Mouse (Mus musculus): ENCODE data around the gene C2cd4b. TPM values are rescaled to one million over a fixed set of nuclear protein-coding genes. Genes with fewer than 3 reads are reported as not detected.

C2cd4b gene
- polyA plus RNA-seq, 1 experiment from 2014 or later: not detected

DNA sequence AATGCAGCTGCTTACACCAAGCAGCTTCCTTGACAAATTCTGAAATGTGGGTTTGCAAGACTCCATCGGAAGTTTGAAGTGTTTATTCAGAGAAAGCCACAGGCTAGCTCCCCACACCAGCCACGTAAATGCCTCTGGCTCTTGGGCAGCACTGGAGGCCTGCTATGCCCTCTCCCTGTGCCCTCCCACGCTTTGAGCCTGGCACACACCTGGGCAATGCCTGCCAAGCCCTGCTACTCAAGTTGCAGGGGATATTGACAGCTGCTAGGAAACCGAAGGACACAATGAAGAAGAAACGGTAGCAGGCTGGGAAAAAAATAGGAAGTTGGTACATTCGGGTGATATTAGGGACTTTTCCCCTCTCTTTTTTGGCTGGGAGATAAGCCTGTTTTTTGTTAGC lies 15.0 kb downstream of the C2cd4b start:
- no peak for ATAC-seq (ENCODE audit: insufficient read depth)
- Histone ChIP-seq H3K27me3 (no peaks in the 10 kb centered on the region), H3K36me3 (replicated peaks) (no peaks in the 10 kb centered on the region), H3K4me2 (no peak overlapping the region), H3K9me3 (replicated peaks) (no peaks in the 10 kb centered on the region), H3K9ac (no peak overlapping the region), H3K4me3 (replicated peaks) (no peak overlapping the region), H3K27ac (replicated peaks) (no peak overlapping the region), H3K4me1 (replicated peaks) (no peaks in the 10 kb centered on the region)
- WGBS (ENCODE audit: insufficient replicate concordance): 33% methylated on average over 6 of the region's 6 CpGs

DNA sequence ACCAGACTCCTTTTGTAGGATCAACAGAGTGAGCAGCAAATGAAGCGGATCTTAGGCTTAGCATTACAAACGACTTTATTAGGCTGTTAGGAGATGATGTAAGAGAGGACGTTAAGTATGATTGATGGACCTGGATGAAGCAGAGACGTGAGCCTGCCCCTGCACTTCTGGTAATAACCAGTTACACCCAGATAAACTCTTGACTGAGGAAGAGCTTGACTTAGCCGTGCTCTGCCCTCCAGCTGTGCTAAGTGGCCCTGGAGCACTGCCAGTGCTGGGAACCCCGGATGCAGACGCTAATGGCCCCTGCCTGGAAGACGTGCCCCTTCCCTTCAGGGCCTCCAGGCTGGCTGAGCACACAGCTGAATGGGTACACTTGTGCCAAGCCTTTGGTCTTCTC lies 19.3 kb downstream of the C2cd4b start:
- ATAC-seq (ENCODE audit: insufficient read depth): no peak
- Histone ChIP-seq H3K36me3 (replicated peaks) (no peaks in the 10 kb centered on the region), H3K4me3 (replicated peaks) (no peak overlapping the region), H3K9ac (no peak overlapping the region), H3K4me2 (no peak overlapping the region), H3K9me3 (replicated peaks) (no peaks in the 10 kb centered on the region), H3K27me3 (peaks cover 4% of the 10 kb centered on the region; the same call in 1 of the 2 replicates), H3K27ac (replicated peaks) (no peak overlapping the region), H3K4me1 (replicated peaks) (no peaks in the 10 kb centered on the region)
- 34% methylated on average over 8 of the region's 8 CpGs for WGBS (ENCODE audit: insufficient replicate concordance)

- Histone ChIP-seq H3K4me1 (replicated peaks) (no peaks in the 10 kb centered on the region), H3K27me3 (peaks cover 4% of the 10 kb centered on the region; the same call in 1 of the 2 replicates), H3K4me3 (replicated peaks) (no peak overlapping the region), H3K4me2 (no peak overlapping the region), H3K9me3 (replicated peaks) (no peaks in the 10 kb centered on the region), H3K9ac (no peak overlapping the region), H3K27ac (replicated peaks) (no peak overlapping the region), H3K36me3 (replicated peaks) (no peaks in the 10 kb centered on the region)
- no peak for ATAC-seq (ENCODE audit: insufficient read depth)
- WGBS (ENCODE audit: insufficient replicate concordance): 60% methylated on average over 6 of the region's 6 CpGs
Observed at GRCm38 (mm10) chr9:67782786-67783185, 23.5 kb downstream of the C2cd4b start.

DNA sequence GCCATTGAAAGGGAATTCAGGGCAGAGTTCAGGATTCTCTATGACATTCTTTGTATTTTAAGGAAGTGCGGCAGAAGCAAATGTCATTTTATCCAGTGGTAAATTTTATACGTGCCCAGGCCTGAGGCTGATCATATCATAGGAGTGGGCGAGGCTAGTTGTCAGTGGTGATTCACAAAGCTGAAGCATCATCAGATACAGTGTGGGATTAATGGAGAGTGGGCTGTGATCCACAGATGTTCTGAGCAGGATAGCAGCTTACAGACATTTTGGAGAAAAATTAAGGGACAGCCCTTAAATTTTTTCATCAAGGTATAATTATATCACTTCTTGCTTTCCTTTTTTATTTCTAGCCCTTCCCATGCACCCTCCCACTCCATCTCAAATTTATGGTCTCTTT lies 24.2 kb downstream of the C2cd4b start:
- Histone ChIP-seq H3K4me1 (replicated peaks) (no peaks in the 10 kb centered on the region), H3K4me2 (no peak overlapping the region), H3K36me3 (replicated peaks) (no peaks in the 10 kb centered on the region), H3K27ac (replicated peaks) (no peak overlapping the region), H3K9me3 (replicated peaks) (no peaks in the 10 kb centered on the region), H3K9ac (no peak overlapping the region), H3K4me3 (replicated peaks) (no peak overlapping the region), H3K27me3 (peaks cover 4% of the 10 kb centered on the region; the same call in 1 of the 2 replicates)
- no peak for ATAC-seq (ENCODE audit: insufficient read depth)
- 71% methylated on average over 3 of the region's 3 CpGs for WGBS (ENCODE audit: insufficient replicate concordance)

DNA sequence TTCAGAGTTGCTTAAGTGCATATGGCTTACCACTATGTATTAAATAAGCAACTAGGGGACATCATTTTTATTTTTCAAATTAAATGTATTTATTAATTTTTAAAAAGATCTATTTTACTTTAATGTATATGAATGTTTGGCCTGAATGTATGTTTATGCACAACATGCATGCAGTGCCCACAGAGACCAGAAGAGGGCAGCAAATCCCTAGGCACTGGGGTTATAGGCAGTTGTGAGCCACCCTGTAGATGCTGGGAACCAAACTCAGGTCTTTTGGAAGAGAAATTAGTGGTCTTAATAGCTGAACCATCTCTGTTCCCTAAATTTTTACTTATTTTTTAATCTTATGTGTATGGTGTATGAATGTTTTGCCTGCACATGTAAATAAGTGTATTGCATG lies 24.7 kb downstream of the C2cd4b start:
- no peaks in the 10 kb centered on the region for H3K9me3 ChIP-seq (replicated peaks)
- H3K27me3 ChIP-seq: peaks cover 4% of the 10 kb centered on the region; the same call in 1 of the 2 replicates
- H3K36me3 ChIP-seq (replicated peaks): no peaks in the 10 kb centered on the region
- no peak overlapping the region for H3K27ac ChIP-seq (replicated peaks)
- no peak for ATAC-seq (ENCODE audit: insufficient read depth)
- no peak overlapping the region for H3K4me2 ChIP-seq
- no peak overlapping the region for H3K4me3 ChIP-seq (replicated peaks)
- H3K9ac ChIP-seq: no peak overlapping the region
- no peaks in the 10 kb centered on the region for H3K4me1 ChIP-seq (replicated peaks)

GRCm38 (mm10) chr9:67786311-67786710 lies 27.1 kb downstream of the C2cd4b start:
- Histone ChIP-seq H3K9me3 (replicated peaks) (no peaks in the 10 kb centered on the region), H3K4me3 (replicated peaks) (no peak overlapping the region), H3K4me1 (replicated peaks) (no peaks in the 10 kb centered on the region), H3K4me2 (no peak overlapping the region), H3K9ac (no peak overlapping the region), H3K27ac (replicated peaks) (no peak overlapping the region), H3K36me3 (replicated peaks) (no peaks in the 10 kb centered on the region), H3K27me3 (no peaks in the 10 kb centered on the region)
- ATAC-seq (ENCODE audit: insufficient read depth): no peak
- WGBS (ENCODE audit: insufficient replicate concordance): 72% methylated on average over 7 of the region's 7 CpGs

DNA sequence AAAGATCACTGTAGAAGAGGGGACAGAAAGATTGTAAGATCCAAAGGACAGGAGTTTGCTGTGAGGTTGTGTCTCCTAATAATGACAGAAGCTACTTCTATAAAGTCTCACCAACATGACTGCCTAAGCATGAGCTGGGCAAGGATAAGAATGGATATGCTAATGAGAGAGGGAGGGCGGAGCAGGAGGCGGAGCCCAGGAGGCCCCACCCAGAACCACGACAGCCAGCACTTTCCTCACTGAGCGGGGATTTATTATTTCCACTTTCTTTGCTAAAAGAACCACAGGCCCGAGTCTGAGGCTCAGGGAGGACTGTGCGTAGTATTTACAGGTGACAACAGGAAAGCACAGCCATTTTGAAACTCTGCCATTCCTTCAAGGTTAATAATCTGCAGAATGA lies 28.4 kb downstream of the C2cd4b start:
- H3K9me3 ChIP-seq (replicated peaks): no peaks in the 10 kb centered on the region
- no peak overlapping the region for H3K27ac ChIP-seq (replicated peaks)
- H3K9ac ChIP-seq: no peak overlapping the region
- H3K4me2 ChIP-seq: no peak overlapping the region
- H3K27me3 ChIP-seq: no peaks in the 10 kb centered on the region
- no peak overlapping the region for H3K4me3 ChIP-seq (replicated peaks)
- no peaks in the 10 kb centered on the region for H3K36me3 ChIP-seq (replicated peaks)
- 47% methylated on average over 6 of the region's 6 CpGs for WGBS (ENCODE audit: insufficient replicate concordance)
- no peaks in the 10 kb centered on the region for H3K4me1 ChIP-seq (replicated peaks)
- ATAC-seq (ENCODE audit: insufficient read depth): no peak

DNA sequence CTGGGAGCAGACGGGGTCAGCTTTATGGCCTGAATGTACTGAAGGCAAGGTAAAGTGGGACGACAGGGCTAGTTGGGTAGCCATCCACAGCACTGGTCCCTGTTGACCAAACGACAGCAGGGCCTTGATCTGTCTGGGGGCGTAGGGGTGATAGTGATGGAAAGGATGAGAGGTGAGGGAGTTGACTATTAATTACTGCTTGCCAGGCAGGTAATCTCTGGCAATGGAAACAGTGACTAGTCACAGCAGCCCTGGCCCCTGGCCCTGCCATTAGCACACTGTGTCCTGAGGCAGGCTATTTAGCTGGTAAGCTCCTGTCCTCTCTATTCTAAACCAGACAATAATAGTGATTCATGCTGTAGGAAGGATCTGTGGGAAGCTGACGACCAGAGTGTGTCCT lies 33.2 kb downstream of the C2cd4b start:
- H3K4me3 ChIP-seq (replicated peaks): no peak overlapping the region
- no peaks in the 10 kb centered on the region for H3K36me3 ChIP-seq (replicated peaks)
- no peaks in the 10 kb centered on the region for H3K9me3 ChIP-seq (replicated peaks)
- H3K9ac ChIP-seq: no peak overlapping the region
- 47% methylated on average over 5 of the region's 5 CpGs for WGBS (ENCODE audit: insufficient replicate concordance)
- H3K4me1 ChIP-seq (replicated peaks): no peaks in the 10 kb centered on the region
- peaks cover 8% of the 10 kb centered on the region for H3K27me3 ChIP-seq
- H3K27ac ChIP-seq (replicated peaks): no peak overlapping the region
- ATAC-seq (ENCODE audit: insufficient read depth): no peak
- no peak overlapping the region for H3K4me2 ChIP-seq

DNA sequence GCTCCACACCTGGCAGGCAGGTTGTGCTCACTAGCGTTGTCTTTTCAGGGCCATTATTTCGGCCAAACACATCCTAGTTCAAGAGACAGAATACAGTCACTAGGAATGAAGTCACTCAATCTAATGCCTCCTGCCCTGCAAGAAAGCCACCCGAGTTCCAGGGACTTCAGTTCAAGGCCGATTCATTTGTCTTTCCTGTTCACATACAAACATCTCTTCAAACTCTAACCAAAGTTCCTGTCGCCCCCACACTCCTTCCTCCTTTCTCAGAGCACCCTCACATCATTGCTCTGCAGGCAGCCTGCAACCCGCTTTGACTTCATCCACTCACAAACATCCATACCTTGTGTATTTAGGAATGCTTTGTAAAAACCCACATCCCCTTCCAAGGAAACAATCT lies 34.3 kb downstream of the C2cd4b start:
- Histone ChIP-seq H3K36me3 (replicated peaks) (no peaks in the 10 kb centered on the region), H3K9me3 (replicated peaks) (no peaks in the 10 kb centered on the region), H3K4me1 (replicated peaks) (no peaks in the 10 kb centered on the region), H3K27me3 (peaks cover 8% of the 10 kb centered on the region), H3K9ac (no peak overlapping the region), H3K27ac (replicated peaks) (no peak overlapping the region), H3K4me2 (no peak overlapping the region), H3K4me3 (replicated peaks) (no peak overlapping the region)
- WGBS (ENCODE audit: insufficient replicate concordance): 28% methylated on average over 6 of the region's 6 CpGs
- ATAC-seq (ENCODE audit: insufficient read depth): no peak

- Histone ChIP-seq H3K4me3 (replicated peaks) (no peak overlapping the region), H3K27ac (replicated peaks) (no peak overlapping the region)
- WGBS (ENCODE audit: insufficient replicate concordance): 54% methylated on average over 1 of the region's 1 CpGs
Observed at GRCm38 (mm10) chr9:67794216-67794615, 35.0 kb downstream of the C2cd4b start.

DNA sequence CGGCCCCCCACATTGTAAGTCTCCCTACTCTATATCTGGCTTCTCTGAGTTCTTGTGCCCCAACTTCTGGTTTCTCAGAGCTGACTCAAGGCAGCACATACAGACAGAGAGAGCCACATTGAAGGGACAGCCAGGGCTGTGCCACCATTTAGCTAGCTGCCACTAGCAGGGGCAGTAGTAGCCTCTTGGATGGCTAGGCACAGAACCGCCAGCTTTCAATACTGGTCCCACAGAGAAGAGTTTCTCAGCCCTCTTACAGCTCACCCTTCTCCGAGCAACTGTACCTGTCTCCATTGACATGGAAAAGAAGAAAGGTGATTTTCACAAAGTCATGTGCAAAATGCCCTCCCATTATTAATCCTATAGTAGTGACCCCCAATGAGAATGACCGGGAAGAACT lies 35.4 kb downstream of the C2cd4b start:
- Histone ChIP-seq H3K4me2 (no peak overlapping the region), H3K4me1 (replicated peaks) (no peaks in the 10 kb centered on the region), H3K9me3 (replicated peaks) (no peaks in the 10 kb centered on the region), H3K4me3 (replicated peaks) (no peak overlapping the region), H3K27ac (replicated peaks) (no peak overlapping the region), H3K36me3 (replicated peaks) (no peaks in the 10 kb centered on the region), H3K27me3 (peaks cover 8% of the 10 kb centered on the region), H3K9ac (no peak overlapping the region)
- 76% methylated on average over 4 of the region's 4 CpGs for WGBS (ENCODE audit: insufficient replicate concordance)
- no peak for ATAC-seq (ENCODE audit: insufficient read depth)

More at GRCm38 (mm10) chr9:67794216-67794615, 35.0 kb downstream of the C2cd4b start:
- no peaks in the 10 kb centered on the region for H3K36me3 ChIP-seq (replicated peaks)
- H3K27me3 ChIP-seq: peaks cover 8% of the 10 kb centered on the region
- no peaks in the 10 kb centered on the region for H3K9me3 ChIP-seq (replicated peaks)
- H3K9ac ChIP-seq: no peak overlapping the region
- no peaks in the 10 kb centered on the region for H3K4me1 ChIP-seq (replicated peaks)
- H3K4me2 ChIP-seq: no peak overlapping the region
- no peak for ATAC-seq (ENCODE audit: insufficient read depth)

- Histone ChIP-seq H3K27me3 (peaks cover 11% of the 10 kb centered on the region), H3K27ac (replicated peaks) (no peak overlapping the region), H3K9me3 (replicated peaks) (no peaks in the 10 kb centered on the region), H3K9ac (no peak overlapping the region), H3K36me3 (replicated peaks) (no peaks in the 10 kb centered on the region), H3K4me2 (no peak overlapping the region), H3K4me1 (replicated peaks) (no peaks in the 10 kb centered on the region), H3K4me3 (replicated peaks) (no peak overlapping the region)
- 63% methylated on average over 14 of the region's 14 CpGs for WGBS (ENCODE audit: insufficient replicate concordance)
- no peak for ATAC-seq (ENCODE audit: insufficient read depth)
Observed at GRCm38 (mm10) chr9:67795205-67795675, 36.0 kb downstream of the C2cd4b start.
